Mouse (Mus musculus) megakaryocyte, embryonic 14.5 days (primary cell): ENCODE measurements around the gene Tarbp2.

ENCODE experiments used
- FLI1 ChIP-seq: IDR thresholded peaks from 2 replicates; pipeline ENCODE4 v1.6.1; 2012; ENCODE audit warnings: low read length, inconsistent platforms, mixed read lengths
- GATA1 ChIP-seq: IDR thresholded peaks from 3 replicates; pipeline ENCODE4 v1.6.1; 2012; ENCODE audit warnings: mixed read lengths, low read length, inconsistent platforms, borderline replicate concordance

GRCm38 (mm10) chr15:102572081-102572480, 54.1 kb downstream of the Tarbp2 start:
- TF ChIP-seq GATA1 (no peak), FLI1 (no peak)
